Mouse (Mus musculus) bone marrow, adult 2 months (tissue): ENCODE data around the gene Ttll13. TPM values are rescaled to one million over a fixed set of nuclear protein-coding genes. Genes with fewer than 3 reads are reported as not detected.
A peak's percentile ranks its signal among the peaks of the same experiment; 100 is the strongest.

Experiments used
- H3K27ac ChIP-seq: fragments of 200-500 bp; 2 replicates; pipeline ENCODE4 v1.5.1; 2012; ENCODE audit warnings: low read depth, mild to moderate bottlenecking, control low read depth, inconsistent platforms, low read length; ENCODE audit not compliant: control insufficient read depth, poor library complexity, insufficient read depth
- H3K4me1 ChIP-seq: fragments of 200-500 bp; 2 replicates; pipeline ENCODE4 v1.6.1; 2011; ENCODE audit warnings: low read length; ENCODE audit not compliant: control insufficient read depth, insufficient read depth
- H3K4me3 ChIP-seq: fragments of 200-500 bp; replicated peaks from 2 replicates; pipeline ENCODE3; 2011; ENCODE audit warnings: mild to moderate bottlenecking, low read depth, low read length, control low read depth; ENCODE audit not compliant: control insufficient read depth
- CTCF ChIP-seq: fragments of 200-500 bp; IDR thresholded peaks from 2 replicates; pipeline ENCODE4 v1.5.1; 2011; ENCODE audit warnings: low read length, control low read depth; ENCODE audit not compliant: control insufficient read depth, insufficient read depth
- POLR2A ChIP-seq: fragments of 200-500 bp; IDR thresholded peaks from 2 replicates; pipeline ENCODE4 v1.6.1; 2011; ENCODE audit warnings: low read depth, mild to moderate bottlenecking, control low read depth, low read length, borderline replicate concordance; ENCODE audit not compliant: control insufficient read depth
- WGBS: fragments of 180-500 bp; shearing (Covaris S2); methylation state at CpG from one replicate; pipeline ENCODE4 v1.1.7; 2018; 5-methylcytosine and 5-hydroxymethylcytosine counted together
- polyA plus RNA-seq: library from polyadenylated mRNA; stranded (reverse); fragments of >200 nt; gene quantifications from 2 replicates; pipeline ENCODE4 v1.2.4, GENCODE M21; 2011; ENCODE audit warnings: low replicate concordance; ENCODE audit not compliant: missing spikeins, insufficient read depth, insufficient read length

Gene Ttll13
- polyA plus RNA-seq, 1 experiment, result not detected

DNA sequence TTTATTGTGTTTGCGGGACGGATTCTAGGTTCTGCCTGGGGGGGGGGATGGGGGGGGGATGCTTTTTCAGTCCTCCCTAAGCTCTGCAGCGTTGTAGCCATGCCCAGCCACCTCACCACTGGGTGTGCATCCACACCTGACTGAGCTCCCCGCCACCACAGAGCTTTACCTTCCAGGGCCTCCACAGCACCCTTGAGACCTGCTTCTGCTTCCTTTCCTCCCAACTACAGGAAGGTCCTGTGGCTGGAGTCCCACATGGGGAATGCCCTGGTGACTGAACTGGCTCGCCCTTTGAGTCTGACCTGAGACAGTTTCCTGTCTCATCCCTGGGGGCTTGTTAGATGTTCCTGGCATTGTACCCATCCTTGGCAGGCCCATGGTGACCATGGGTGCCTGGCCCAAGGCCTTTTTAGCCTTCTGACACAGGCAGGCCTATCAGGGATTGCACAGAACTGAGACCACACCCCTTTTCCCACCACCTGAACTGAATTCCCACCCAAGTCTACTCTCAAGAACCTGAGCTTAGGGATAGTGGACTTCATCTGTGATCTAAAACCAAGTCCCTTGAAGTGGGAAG, 45.1 kb upstream of the Ttll13 start:
- H3K27ac ChIP-seq, result peak overlapping the region; percentile 49
- WGBS, result 61% methylated on average over 5 of the region's 5 CpGs
- H3K4me1 ChIP-seq, result peaks cover 36% of the 10 kb centered on the region
- peak overlapping the region; percentile 22 for H3K4me3 ChIP-seq
- no peak for TF ChIP-seq CTCF
- TF ChIP-seq POLR2A, result 0 out of 2 replicates have a peak, but pooled peaks have one; percentile 5

DNA sequence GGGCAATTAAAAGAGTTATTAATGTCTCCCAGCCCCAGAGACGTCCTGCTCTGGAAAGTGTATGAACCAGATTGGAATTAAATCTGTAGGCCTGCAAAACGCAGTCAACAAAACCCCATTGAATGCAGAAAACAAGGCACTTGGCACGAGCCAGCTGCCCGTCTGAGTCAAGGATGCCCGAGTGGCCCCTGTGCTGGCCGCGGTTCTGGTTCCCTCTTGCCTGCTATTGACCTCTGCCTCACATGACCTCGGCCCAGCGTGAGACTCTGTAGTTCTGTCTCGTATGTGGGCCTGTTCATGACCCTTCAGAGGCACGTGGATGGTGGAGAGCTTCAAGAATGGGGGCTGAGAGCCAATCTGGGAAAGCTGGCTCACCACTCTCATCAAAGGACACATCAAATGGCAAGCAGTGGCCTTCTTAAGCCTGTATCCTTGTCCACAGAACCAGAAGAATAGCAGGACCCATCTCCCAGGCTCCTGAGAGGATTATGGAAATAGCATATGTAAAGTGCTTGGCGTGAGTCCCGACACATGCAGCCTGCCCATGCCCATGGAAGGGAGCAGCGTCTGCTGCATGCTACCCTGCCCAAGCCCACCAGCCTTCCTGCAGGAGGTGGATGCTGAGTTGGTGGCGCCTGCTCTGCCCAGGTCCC, 44.2 kb upstream of the Ttll13 start:
- H3K27ac ChIP-seq, result no peak overlapping the region; the same call in 1 of the 2 replicates
- 91% methylated on average over 15 of the region's 15 CpGs for WGBS
- no peak overlapping the region for H3K4me3 ChIP-seq

DNA sequence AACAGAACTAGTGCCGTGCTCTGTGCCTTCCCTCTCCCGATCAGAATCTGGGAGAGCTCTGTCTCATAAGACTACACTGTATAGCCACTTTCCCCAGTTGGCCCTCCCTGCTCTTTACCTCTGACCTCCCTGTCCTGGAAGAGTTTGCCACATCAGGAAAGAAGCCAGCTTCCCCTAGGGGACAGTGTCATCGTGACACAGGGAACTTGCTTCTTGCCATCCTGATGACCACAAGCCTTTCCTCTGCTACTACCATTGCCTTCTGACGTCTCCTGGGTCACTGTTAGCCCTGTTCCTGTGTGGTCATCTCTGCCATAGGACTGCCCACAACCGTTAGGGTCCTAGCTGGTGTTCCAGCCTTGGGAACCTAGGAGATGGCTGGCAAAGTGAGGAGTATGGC, 43.2 kb upstream of the Ttll13 start:
- TF ChIP-seq POLR2A, result no peak
- no peak; the same call in 1 of the 2 replicates for TF ChIP-seq CTCF
- 41% methylated on average over 5 of the region's 5 CpGs for WGBS
- Histone ChIP-seq H3K4me1 (peaks cover 45% of the 10 kb centered on the region), H3K27ac (peak overlapping the region; percentile 53), H3K4me3 (peak overlapping the region; percentile 6)

More for the DNA sequence above, 44.2 kb upstream of the Ttll13 start:
- TF ChIP-seq CTCF, result no peak
- no peak for TF ChIP-seq POLR2A
- peaks cover 41% of the 10 kb centered on the region for H3K4me1 ChIP-seq

DNA sequence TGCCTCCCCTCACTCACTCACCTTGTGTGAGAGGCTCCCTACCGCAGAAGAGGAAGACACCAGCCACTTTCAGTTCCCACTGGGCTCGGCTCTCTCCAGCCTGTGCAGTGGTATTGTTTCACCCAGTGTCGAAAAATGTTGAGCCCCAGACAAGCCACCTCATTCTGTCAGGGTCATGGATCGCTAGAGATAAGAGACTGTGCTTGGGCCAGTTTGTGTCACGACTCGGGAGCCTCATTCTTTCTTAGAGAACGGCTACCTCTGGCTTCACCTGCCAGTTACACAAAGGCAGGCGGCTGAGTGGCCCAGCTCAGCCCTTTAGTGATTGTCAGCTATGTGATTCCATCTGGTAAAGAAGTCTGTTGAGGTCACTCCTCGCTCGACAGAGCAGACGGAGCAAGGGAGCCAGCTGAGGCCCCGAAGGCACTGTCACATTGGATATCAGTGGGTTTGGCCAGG, 42.5 kb upstream of the Ttll13 start:
- no peak overlapping the region for H3K4me3 ChIP-seq
- 19% methylated on average over 12 of the region's 12 CpGs for WGBS
- peak overlapping the region; percentile 53 for H3K27ac ChIP-seq
- H3K4me1 ChIP-seq, result peaks cover 49% of the 10 kb centered on the region
- no peak for TF ChIP-seq POLR2A

DNA sequence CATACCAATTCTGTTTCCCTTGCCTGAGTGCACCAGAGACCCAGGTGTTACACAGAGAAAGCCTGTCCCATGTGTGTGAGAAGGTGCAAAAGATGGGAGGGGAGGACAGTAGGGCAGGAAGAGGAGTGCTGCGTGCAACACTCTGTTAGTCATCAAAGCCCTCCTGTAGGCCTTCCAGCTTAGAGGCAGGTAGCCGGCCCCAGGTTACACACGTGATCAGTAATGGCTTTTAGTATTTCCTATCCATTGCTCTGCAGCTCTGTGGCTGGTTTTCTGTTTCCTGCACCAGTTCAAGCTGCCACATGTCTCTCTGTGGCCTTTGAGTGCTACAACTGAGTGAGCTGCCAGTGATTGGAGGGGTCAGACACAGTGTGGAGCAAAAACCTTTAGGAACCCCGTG, 41.8 kb upstream of the Ttll13 start:
- H3K4me1 ChIP-seq, result peaks cover 51% of the 10 kb centered on the region
- H3K4me3 ChIP-seq, result no peak overlapping the region
- no peak for TF ChIP-seq POLR2A
- no peak for TF ChIP-seq CTCF
- peak overlapping the region; percentile 11; the same call in 1 of the 2 replicates for H3K27ac ChIP-seq
- 39% methylated on average over 4 of the region's 4 CpGs for WGBS

DNA sequence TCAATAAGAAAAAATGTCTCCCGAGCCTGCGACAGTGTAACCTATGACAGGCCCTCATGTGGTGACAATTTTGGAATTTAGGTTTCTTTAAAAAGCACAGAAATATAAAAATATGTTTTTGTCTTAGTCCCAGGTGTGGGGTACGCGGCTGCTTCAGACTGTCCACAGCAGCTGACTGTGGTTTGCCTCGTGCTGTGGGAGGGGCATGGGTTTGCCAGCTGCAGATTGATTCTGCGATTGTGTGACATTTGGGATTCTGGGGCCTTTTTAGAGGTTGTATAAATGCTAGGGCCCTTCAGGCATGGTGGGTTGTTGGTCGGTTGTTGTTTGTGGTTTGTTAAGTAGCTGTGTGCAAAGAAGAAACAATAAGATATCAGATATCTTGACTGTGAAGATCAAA, 41.2 kb upstream of the Ttll13 start:
- Histone ChIP-seq H3K4me3 (no peak overlapping the region), H3K27ac (no peak overlapping the region; the same call in 1 of the 2 replicates), H3K4me1 (peaks cover 51% of the 10 kb centered on the region)
- WGBS, result 37% methylated on average over 7 of the region's 7 CpGs
- TF ChIP-seq POLR2A (no peak), CTCF (no peak)

DNA sequence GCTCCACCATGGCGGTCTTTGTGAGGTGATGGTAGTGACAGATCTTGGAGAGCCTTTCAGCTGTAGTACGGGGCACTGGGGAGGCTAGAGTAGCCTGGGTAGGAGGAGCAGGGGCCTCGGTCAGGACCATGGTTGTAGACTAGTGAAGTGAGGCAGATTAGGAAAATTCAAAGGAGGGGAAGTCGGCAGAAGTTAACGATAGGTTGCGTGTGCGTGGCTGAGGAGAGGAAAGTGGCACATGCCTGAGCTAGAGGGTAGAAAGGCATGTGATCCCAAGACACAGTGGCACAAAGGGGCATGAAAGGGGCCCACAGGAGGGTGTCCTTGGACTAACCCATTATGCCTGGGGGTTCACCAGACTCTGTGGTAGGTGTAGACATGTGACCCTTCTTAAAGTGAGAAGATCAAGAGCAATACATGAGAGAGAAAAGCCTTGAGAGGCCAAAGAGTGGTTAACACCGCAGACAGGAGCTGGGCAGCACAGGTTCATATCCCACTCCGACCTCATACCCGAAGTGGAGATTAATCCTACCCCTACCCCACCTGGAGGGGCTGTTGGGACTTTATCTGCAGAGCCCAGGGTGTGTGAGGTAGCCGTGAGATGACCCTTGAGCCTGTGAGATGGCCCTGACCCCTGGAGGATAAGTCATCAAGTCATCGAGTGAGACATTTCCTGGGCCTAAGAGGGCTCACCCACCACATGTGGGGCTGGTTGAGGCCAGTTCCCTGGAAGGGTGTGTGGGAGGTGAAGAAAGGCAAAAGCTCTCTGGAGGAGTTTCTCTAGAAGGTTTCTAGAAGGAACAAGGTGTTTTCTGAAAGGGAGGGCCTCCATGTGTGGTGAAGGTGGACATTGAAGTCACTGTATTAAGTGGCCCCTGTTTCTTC, 40.2 kb upstream of the Ttll13 start:
- peaks cover 49% of the 10 kb centered on the region for H3K4me1 ChIP-seq
- no peak overlapping the region for H3K4me3 ChIP-seq
- no peak for TF ChIP-seq CTCF
- TF ChIP-seq POLR2A, result no peak
- peak overlapping the region; percentile 50 for H3K27ac ChIP-seq
- WGBS, result 60% methylated on average over 12 of the region's 12 CpGs

DNA sequence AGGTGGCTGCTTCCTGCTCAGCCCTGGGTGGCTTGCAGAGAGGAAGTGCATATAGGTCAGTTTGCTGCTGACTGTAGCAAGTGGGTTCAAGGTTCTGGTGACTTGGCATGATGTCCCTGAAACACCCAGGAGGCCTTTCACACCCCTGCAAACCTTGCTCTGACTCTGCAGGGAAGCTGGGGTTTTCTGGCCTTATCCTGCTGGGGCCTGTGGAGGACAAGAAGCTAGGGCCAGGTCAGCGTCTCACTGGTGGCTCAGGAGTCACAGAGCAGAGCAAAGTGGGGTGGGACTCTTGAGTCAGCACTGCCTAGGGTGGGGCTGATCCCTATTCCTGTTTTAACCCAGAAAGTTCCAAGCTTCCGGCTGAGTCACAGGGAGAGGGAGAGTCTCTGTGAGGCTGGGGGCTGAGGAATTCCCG, 38.9 kb upstream of the Ttll13 start:
- H3K27ac ChIP-seq, result peak overlapping the region; percentile 91
- TF ChIP-seq CTCF, result no peak
- TF ChIP-seq POLR2A, result no peak
- H3K4me3 ChIP-seq, result no peak overlapping the region
- 44% methylated on average over 3 of the region's 3 CpGs for WGBS
- H3K4me1 ChIP-seq, result peaks cover 43% of the 10 kb centered on the region
